Mouse (Mus musculus): ENCODE results near the gene Olfr1392.

Olfr1392 gene

GRCm38 (mm10) chr11:49250422-49251379 lies 34.4 kb upstream of the Olfr1392 start:
- in situ Hi-C loops (cut with MboI, MseI): no loop called here

- in situ Hi-C loops (cut with MboI, MseI): no loop called here
Observed at GRCm38 (mm10) chr11:49251380-49251761, 33.7 kb upstream of the Olfr1392 start.

- in situ Hi-C loops (cut with MboI, MseI): no loop called here
Observed at GRCm38 (mm10) chr11:49252048-49252447, 33.0 kb upstream of the Olfr1392 start.

- in situ Hi-C loops (cut with MboI, MseI): no loop called here
Observed at GRCm38 (mm10) chr11:49253035-49253434, 32.0 kb upstream of the Olfr1392 start.

GRCm38 (mm10) chr11:49259296-49259695 lies 25.8 kb upstream of the Olfr1392 start:
- in situ Hi-C loops (cut with MboI, MseI): no loop called here

GRCm38 (mm10) chr11:49259829-49260228 lies 25.3 kb upstream of the Olfr1392 start:
- in situ Hi-C loops (cut with MboI, MseI): loop anchor here (5.0 kb wide), 3 partner anchors 73 to 398 kb away; partner anchors contain the start of gene Btnl9 (in 1 of the 2)

GRCm38 (mm10) chr11:49260598-49261312 lies 24.3 kb upstream of the Olfr1392 start:
- in situ Hi-C loops (cut with MboI, MseI): loop anchor here (5.0 kb wide), 3 partner anchors 73 to 398 kb away; partner anchors contain the start of gene Btnl9 (in 1 of the 2)

- in situ Hi-C loops (cut with MboI, MseI): loop anchor here (5.0 kb wide), 3 partner anchors 74 to 399 kb away; partner anchors contain the start of gene Btnl9 (in 1 of the 2)
Observed at GRCm38 (mm10) chr11:49261313-49261855, 23.7 kb upstream of the Olfr1392 start.

- in situ Hi-C loops (cut with MboI, MseI): loop anchor here (5.0 kb wide), 3 partner anchors 75 to 400 kb away; partner anchors contain the start of gene Btnl9 (in 1 of the 2)
Observed at GRCm38 (mm10) chr11:49262286-49262685, 22.8 kb upstream of the Olfr1392 start.

- in situ Hi-C loops (cut with MboI, MseI): loop anchor here (5.0 kb wide), 3 partner anchors 76 to 401 kb away; partner anchors contain the start of gene Btnl9 (in 1 of the 2)
Observed at GRCm38 (mm10) chr11:49263149-49263548, 21.9 kb upstream of the Olfr1392 start.

- in situ Hi-C loops (cut with MboI, MseI): loop anchor here (5.0 kb wide), 3 partner anchors 77 to 402 kb away; partner anchors contain the start of gene Btnl9 (in 1 of the 2)
Observed at GRCm38 (mm10) chr11:49264081-49264480, 21.0 kb upstream of the Olfr1392 start.

- in situ Hi-C loops (cut with MboI, MseI): loop anchor here (5.0 kb wide), 4 partner anchors 77 to 402 kb away; partner anchors contain the start of gene Btnl9 (in 1 of the 2)
Observed at GRCm38 (mm10) chr11:49264622-49265021, 20.5 kb upstream of the Olfr1392 start.

GRCm38 (mm10) chr11:49265101-49265500 lies 20.0 kb upstream of the Olfr1392 start:
- in situ Hi-C loops (cut with MboI, MseI): loop anchor here in 1 of 2 experiments (5.0 kb wide), 1 partner anchor 158 kb away; no protein-coding TSS in a partner anchor

GRCm38 (mm10) chr11:49266671-49267070 lies 18.4 kb upstream of the Olfr1392 start:
- in situ Hi-C loops (cut with MboI, MseI): loop anchor here in 1 of 2 experiments (5.0 kb wide), 1 partner anchor 159 kb away; no protein-coding TSS in a partner anchor

- in situ Hi-C loops (cut with MboI, MseI): loop anchor here in 1 of 2 experiments (5.0 kb wide), 1 partner anchor 160 kb away; no protein-coding TSS in a partner anchor
Observed at GRCm38 (mm10) chr11:49267316-49267715, 17.8 kb upstream of the Olfr1392 start.

- in situ Hi-C loops (cut with MboI, MseI): loop anchor here in 1 of 2 experiments (5.0 kb wide), 1 partner anchor 161 kb away; no protein-coding TSS in a partner anchor
Observed at GRCm38 (mm10) chr11:49267970-49268579, 17.0 kb upstream of the Olfr1392 start.

- in situ Hi-C loops (cut with MboI, MseI): loop anchor here (5.0 kb wide), 2 partner anchors 162 to 397 kb away; partner anchors contain the start of gene Irgm1 (in 1 of the 2)
Observed at GRCm38 (mm10) chr11:49269761-49270160, 15.3 kb upstream of the Olfr1392 start.

- in situ Hi-C loops (cut with MboI, MseI): loop anchor here in 1 of 2 experiments (5.0 kb wide), 1 partner anchor 398 kb away; the partner anchor contains the start of gene Irgm1
Observed at GRCm38 (mm10) chr11:49270368-49270767, 14.7 kb upstream of the Olfr1392 start.

GRCm38 (mm10) chr11:49271334-49271733 lies 13.7 kb upstream of the Olfr1392 start:
- in situ Hi-C loops (cut with MboI, MseI): loop anchor here in 1 of 2 experiments (5.0 kb wide), 1 partner anchor 399 kb away; the partner anchor contains the start of gene Irgm1

Measured in T-helper 17 cell (primary cell).